Mouse (Mus musculus): Measurements from ENCODE around the gene Map1lc3a. TPM values are rescaled to one million over a fixed set of nuclear protein-coding genes. Genes with fewer than 3 reads are reported as not detected.

The Map1lc3a gene
- total and polyA plus RNA-seq, 2 experiments from 2014 or later, result 573 to 839 TPM

DNA sequence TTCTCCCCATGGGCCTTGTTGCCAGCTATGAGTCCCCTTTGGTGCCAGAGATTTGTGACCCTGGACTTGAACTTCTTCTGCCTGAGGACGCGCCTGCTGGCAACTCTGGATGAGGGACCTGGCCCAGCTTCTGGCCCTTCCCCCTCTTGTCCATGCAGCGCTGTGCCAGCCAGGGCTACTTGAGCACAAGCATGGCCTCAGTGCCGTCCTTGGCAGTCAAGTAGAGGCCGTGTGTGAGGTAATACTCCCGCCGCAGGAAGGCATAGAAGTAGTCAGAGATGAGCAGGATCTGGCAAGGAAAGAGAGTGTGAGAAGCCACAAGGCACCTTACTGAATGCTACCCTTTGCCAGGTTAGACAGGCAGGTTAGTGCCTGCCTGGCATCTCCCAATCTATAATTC is 2.3 kb downstream of the Map1lc3a start:
- H3K9me3 ChIP-seq (ENCODE audit: low read length), result no peaks in the 10 kb centered on the region
- H3K4me2 ChIP-seq (ENCODE audit: low read depth, low read length, poor library complexity, severe bottlenecking), result no peak overlapping the region
- ATAC-seq (ENCODE audit: low FRiP score) (no peak), DNase-seq (ENCODE audit: low spot score) (no peak)
- WGBS, result 88% methylated on average over 7 of the region's 7 CpGs
- no peak overlapping the region for H3K4me3 ChIP-seq (ENCODE audit: low read depth, low read length)
- H3K36me3 ChIP-seq (ENCODE audit: insufficient read depth, low read length), result peaks cover 15% of the 10 kb centered on the region
- TF ChIP-seq CTCF (IDR thresholded peaks at IDR 0.05), result no peak
- peaks cover 8% of the 10 kb centered on the region; the same call in 1 of the 2 replicates for H3K4me1 ChIP-seq (ENCODE audit: insufficient read depth, low read length)
- H3K27ac ChIP-seq (ENCODE audit: low read depth, low read length), result no peak overlapping the region
- no peaks in the 10 kb centered on the region for H3K27me3 ChIP-seq (ENCODE audit: insufficient read depth, low read length)
- no peak overlapping the region for H3K9ac ChIP-seq (replicated peaks; ENCODE audit: low read length, poor library complexity, severe bottlenecking)

DNA sequence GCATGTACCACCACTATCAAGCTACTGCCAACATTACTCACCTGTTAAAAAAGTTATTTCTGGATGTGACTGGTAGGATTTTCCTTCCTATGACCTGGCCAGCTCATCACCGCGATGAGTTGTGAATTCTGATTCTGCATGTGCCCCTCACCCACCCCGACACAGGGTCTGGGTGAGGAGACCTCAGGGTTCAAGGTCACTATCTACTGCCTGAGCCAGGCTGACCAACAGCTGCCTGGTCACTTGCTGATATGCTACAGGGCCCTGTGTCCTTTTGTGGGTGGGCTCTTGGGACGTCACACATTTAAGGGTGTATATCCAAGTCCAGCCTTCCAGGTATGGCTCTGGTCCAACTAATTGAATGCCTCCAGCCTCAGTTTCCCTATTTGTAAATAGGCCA is 3.1 kb downstream of the Map1lc3a start:
- Histone ChIP-seq H3K27ac (ENCODE audit: low read depth, low read length) (no peak overlapping the region), H3K4me2 (ENCODE audit: low read depth, low read length, poor library complexity, severe bottlenecking) (no peak overlapping the region), H3K9ac (replicated peaks; ENCODE audit: low read length, poor library complexity, severe bottlenecking) (no peak overlapping the region), H3K36me3 (ENCODE audit: insufficient read depth, low read length) (peaks cover 23% of the 10 kb centered on the region), H3K4me1 (ENCODE audit: insufficient read depth, low read length) (peaks cover 8% of the 10 kb centered on the region; the same call in 1 of the 2 replicates), H3K4me3 (ENCODE audit: low read depth, low read length) (no peak overlapping the region), H3K9me3 (ENCODE audit: low read length) (no peaks in the 10 kb centered on the region), H3K27me3 (ENCODE audit: insufficient read depth, low read length) (no peaks in the 10 kb centered on the region)
- ATAC-seq (ENCODE audit: low FRiP score), result no peak
- 94% methylated on average over 4 of the region's 4 CpGs for WGBS
- no peak for DNase-seq (ENCODE audit: low spot score)
- no peak for TF ChIP-seq CTCF (IDR thresholded peaks at IDR 0.05)

DNA sequence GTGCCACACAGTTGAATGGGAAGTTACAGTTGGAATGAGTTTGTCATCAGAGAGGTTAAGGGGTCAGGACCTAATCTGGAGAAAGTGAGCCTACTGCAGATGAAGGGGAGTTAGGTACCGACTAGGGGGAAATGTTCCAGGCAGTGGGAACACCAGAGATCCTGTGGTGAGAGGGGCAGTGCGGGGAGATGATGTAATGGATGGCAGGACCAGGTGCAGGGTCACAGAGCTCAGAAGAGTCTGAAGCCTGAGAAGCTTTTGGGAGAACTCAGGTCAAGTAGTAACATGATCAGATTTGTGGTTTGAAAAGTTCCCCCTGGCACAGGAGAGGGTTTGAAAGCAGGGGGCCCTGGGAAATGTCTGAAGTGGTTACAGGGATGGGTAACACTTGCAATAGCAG is 4.0 kb downstream of the Map1lc3a start:
- Histone ChIP-seq H3K4me2 (ENCODE audit: low read depth, low read length, poor library complexity, severe bottlenecking) (no peak overlapping the region), H3K27ac (ENCODE audit: low read depth, low read length) (no peak overlapping the region), H3K4me1 (ENCODE audit: insufficient read depth, low read length) (peaks cover 8% of the 10 kb centered on the region; the same call in 1 of the 2 replicates), H3K9ac (replicated peaks; ENCODE audit: low read length, poor library complexity, severe bottlenecking) (no peak overlapping the region), H3K4me3 (ENCODE audit: low read depth, low read length) (no peak overlapping the region), H3K27me3 (ENCODE audit: insufficient read depth, low read length) (no peaks in the 10 kb centered on the region), H3K9me3 (ENCODE audit: low read length) (no peaks in the 10 kb centered on the region), H3K36me3 (ENCODE audit: insufficient read depth, low read length) (peaks cover 28% of the 10 kb centered on the region)
- WGBS, result 80% methylated on average over 2 of the region's 2 CpGs
- no peak for DNase-seq (ENCODE audit: low spot score)
- no peak for TF ChIP-seq CTCF (IDR thresholded peaks at IDR 0.05)
- no peak for ATAC-seq (ENCODE audit: low FRiP score)

DNA sequence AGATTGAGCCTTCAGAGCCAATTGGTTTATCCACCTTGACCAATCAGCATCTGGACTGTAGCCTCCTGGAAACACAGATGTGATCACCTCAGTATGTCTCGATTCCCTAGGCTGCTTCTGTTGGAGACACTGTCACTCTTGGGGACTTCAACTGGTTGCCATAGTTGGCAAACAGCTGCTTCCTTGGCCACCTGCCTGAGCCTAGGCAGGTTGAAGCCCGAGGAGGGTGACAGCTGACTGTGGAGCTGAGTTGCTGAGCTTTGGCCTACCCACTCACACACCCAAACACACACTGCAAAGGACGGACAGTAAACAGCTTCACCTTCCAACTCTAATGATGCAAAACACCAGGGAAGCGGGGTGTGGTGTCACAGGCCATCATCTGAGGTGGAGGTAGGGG is 7.7 kb downstream of the Map1lc3a start:
- Histone ChIP-seq H3K4me2 (ENCODE audit: low read depth, low read length, poor library complexity, severe bottlenecking) (no peak overlapping the region), H3K9ac (replicated peaks; ENCODE audit: low read length, poor library complexity, severe bottlenecking) (no peak overlapping the region), H3K36me3 (ENCODE audit: insufficient read depth, low read length) (peaks cover 24% of the 10 kb centered on the region), H3K27ac (ENCODE audit: low read depth, low read length) (no peak overlapping the region), H3K4me3 (ENCODE audit: low read depth, low read length) (no peak overlapping the region), H3K9me3 (ENCODE audit: low read length) (no peaks in the 10 kb centered on the region), H3K27me3 (ENCODE audit: insufficient read depth, low read length) (no peaks in the 10 kb centered on the region), H3K4me1 (ENCODE audit: insufficient read depth, low read length) (no peaks in the 10 kb centered on the region)
- ATAC-seq (ENCODE audit: low FRiP score), result no peak
- TF ChIP-seq CTCF (IDR thresholded peaks at IDR 0.05), result no peak
- no peak for DNase-seq (ENCODE audit: low spot score)
- 84% methylated on average over 4 of the region's 4 CpGs for WGBS

DNA sequence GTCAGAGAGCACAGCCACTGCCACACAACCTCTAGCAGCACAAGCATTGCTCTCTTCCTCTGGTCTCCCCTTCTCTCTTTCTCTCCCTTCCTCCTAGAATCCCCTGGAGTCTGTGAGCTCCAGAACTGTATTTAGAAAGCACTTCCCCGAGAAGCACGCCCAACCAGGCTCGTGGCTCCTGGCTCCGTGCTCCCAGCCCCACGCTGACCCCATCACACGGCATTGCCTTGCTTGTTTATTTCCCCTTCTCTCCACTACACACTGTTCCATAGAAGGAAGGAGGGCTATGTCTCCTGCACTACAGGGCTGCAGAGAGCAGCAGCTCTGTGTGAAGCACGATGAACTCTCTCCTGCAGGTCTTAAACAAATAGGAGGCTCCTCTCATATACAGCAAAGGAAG is 8.6 kb downstream of the Map1lc3a start:
- DNase-seq (ENCODE audit: low spot score), result no peak
- Histone ChIP-seq H3K4me3 (ENCODE audit: low read depth, low read length) (no peak overlapping the region), H3K4me2 (ENCODE audit: low read depth, low read length, poor library complexity, severe bottlenecking) (no peak overlapping the region), H3K27ac (ENCODE audit: low read depth, low read length) (no peak overlapping the region), H3K27me3 (ENCODE audit: insufficient read depth, low read length) (no peaks in the 10 kb centered on the region), H3K4me1 (ENCODE audit: insufficient read depth, low read length) (no peaks in the 10 kb centered on the region), H3K36me3 (ENCODE audit: insufficient read depth, low read length) (peaks cover 16% of the 10 kb centered on the region), H3K9ac (replicated peaks; ENCODE audit: low read length, poor library complexity, severe bottlenecking) (no peak overlapping the region), H3K9me3 (ENCODE audit: low read length) (no peaks in the 10 kb centered on the region)
- WGBS, result 85% methylated on average over 7 of the region's 7 CpGs
- no peak for TF ChIP-seq CTCF (IDR thresholded peaks at IDR 0.05)
- ATAC-seq (ENCODE audit: low FRiP score), result no peak

DNA sequence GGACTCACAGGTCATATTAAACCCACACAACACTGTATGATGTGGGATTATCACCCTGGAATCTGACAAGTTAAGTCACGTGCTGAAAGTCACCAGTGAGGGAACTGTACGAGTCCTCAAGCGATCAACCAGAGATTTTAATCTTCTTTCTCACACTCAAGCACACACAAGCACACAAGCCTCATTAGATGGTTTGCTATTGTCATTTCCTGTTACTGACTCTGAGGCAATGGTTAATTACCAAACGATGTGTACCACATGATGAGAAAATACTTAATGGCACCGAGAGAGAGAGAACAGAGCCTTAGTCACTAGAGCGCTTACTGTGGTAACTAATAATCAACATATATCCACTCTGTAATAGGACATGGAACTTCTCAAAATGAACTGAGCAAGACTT is 9.6 kb downstream of the Map1lc3a start:
- 87% methylated on average over 6 of the region's 6 CpGs for WGBS
- Histone ChIP-seq H3K9ac (replicated peaks; ENCODE audit: low read length, poor library complexity, severe bottlenecking) (no peak overlapping the region), H3K4me2 (ENCODE audit: low read depth, low read length, poor library complexity, severe bottlenecking) (no peak overlapping the region), H3K27me3 (ENCODE audit: insufficient read depth, low read length) (no peaks in the 10 kb centered on the region), H3K4me1 (ENCODE audit: insufficient read depth, low read length) (no peaks in the 10 kb centered on the region), H3K9me3 (ENCODE audit: low read length) (no peaks in the 10 kb centered on the region), H3K4me3 (ENCODE audit: low read depth, low read length) (no peak overlapping the region), H3K27ac (ENCODE audit: low read depth, low read length) (no peak overlapping the region), H3K36me3 (ENCODE audit: insufficient read depth, low read length) (peaks cover 22% of the 10 kb centered on the region)
- DNase-seq (ENCODE audit: low spot score) (no peak), ATAC-seq (ENCODE audit: low FRiP score) (no peak)
- TF ChIP-seq CTCF (IDR thresholded peaks at IDR 0.05), result no peak

Measured in midbrain, postnatal 0 days (tissue).